Mouse (Mus musculus) hindbrain, postnatal 0 days (tissue): ENCODE results near the gene Wipf1. TPM values are rescaled to one million over a fixed set of nuclear protein-coding genes. Genes with fewer than 3 reads are reported as not detected.
"Not testable (repeated sequence)": the region's sequence is repeated elsewhere in the genome, so short reads cannot be mapped to it uniquely, and the experiment has no call there.

Experiments
- ATAC-seq: fragments of 200-750 bp; cut with Nextera tagmentation; 2 replicates; pipeline ENCODE4 v1.8.0; 2017; ENCODE audit warnings: mild to moderate bottlenecking, moderate TSS enrichment, moderate library complexity
- DNase-seq: peaks from one replicate; pipeline ENCODE4 v3.0.0-alpha.2; 2015; ENCODE audit warnings: low spot score
- H3K27ac ChIP-seq: fragments of 300-500 bp; sonication (generic); 2 replicates; pipeline ENCODE4 v1.5.1; 2014; ENCODE audit warnings: mild to moderate bottlenecking
- H3K27me3 ChIP-seq: fragments of 300-500 bp; sonication (generic); 2 replicates; pipeline ENCODE4 v1.6.1; 2014; ENCODE audit warnings: low read length, mixed read lengths; ENCODE audit not compliant: insufficient read depth
- H3K36me3 ChIP-seq: fragments of 300-500 bp; sonication (generic); 2 replicates; pipeline ENCODE4 v1.6.1; 2014; ENCODE audit warnings: low read length, mixed read lengths; ENCODE audit not compliant: insufficient read depth
- H3K4me1 ChIP-seq: fragments of 300-500 bp; sonication (generic); 2 replicates; pipeline ENCODE4 v1.6.1; 2014; ENCODE audit warnings: antibody characterized with exemption, low read length, mixed read lengths; ENCODE audit not compliant: insufficient read depth
- H3K4me2 ChIP-seq: fragments of 300-500 bp; sonication (generic); 2 replicates; pipeline ENCODE4 v1.6.1; 2014; ENCODE audit warnings: low read depth, mild to moderate bottlenecking, low read length, moderate library complexity, mixed read lengths
- H3K4me3 ChIP-seq: fragments of 300-500 bp; sonication (generic); 2 replicates; pipeline ENCODE4 v1.5.1; 2014; ENCODE audit warnings: low read length
- H3K9ac ChIP-seq: fragments of 300-500 bp; sonication (generic); replicated peaks from 2 replicates; pipeline ENCODE4 v1.6.1; 2014; ENCODE audit warnings: mild to moderate bottlenecking, low read length, moderate library complexity, mixed read lengths
- H3K9me3 ChIP-seq: fragments of 300-500 bp; sonication (generic); 2 replicates; pipeline ENCODE4 v1.6.1; 2016; ENCODE audit warnings: low read length, mixed read lengths
- CTCF ChIP-seq: IDR thresholded peaks from 2 replicates; pipeline ENCODE4 v1.5.1; 2016; ENCODE audit warnings: antibody characterized with exemption, control low read depth, low read depth
- WGBS: fragments of 180-500 bp; shearing (Covaris S2); extraction: QIAGEN DNeasy Blood & Tissue Kit; methylation state at CpG from one replicate; pipeline ENCODE4 v1.1.7; 2014; 5-methylcytosine and 5-hydroxymethylcytosine counted together
- polyA plus RNA-seq: library from polyadenylated mRNA; unstranded; fragments of >200 nt; fragmentation: Nextera tagmentation; extraction: Ambion mirVana; gene quantifications from 2 replicates; pipeline ENCODE4 v1.2.1, GENCODE M21; 2015
- total RNA-seq: library from RNA; depleted of rRNA; stranded (reverse); fragments of >200 nt; gene quantifications from 2 replicates; pipeline ENCODE4 v1.2.3, GENCODE M21; 2014

Gene Wipf1
- total and polyA plus RNA-seq, 2 experiments from 2014 or later: 2.6 to 3.0 TPM

GRCm38 (mm10) chr2:73560899-73561664, 31.5 kb upstream of the Wipf1 start:
- Histone ChIP-seq H3K27me3 (no peaks in the 10 kb centered on the region), H3K4me1 (peaks cover 2% of the 10 kb centered on the region; the same call in 1 of the 2 replicates), H3K9me3 (no peaks in the 10 kb centered on the region), H3K27ac (peak overlapping the region; percentile 36), H3K36me3 (no peaks in the 10 kb centered on the region), H3K4me3 (peak overlapping the region; percentile 42), H3K4me2 (peak overlapping the region; percentile 67), H3K9ac (peak overlapping the region; percentile 58)
- DNase-seq (peak; percentile 49), ATAC-seq (peak; percentile 67)
- 2% methylated on average over 21 of the region's 23 CpGs for WGBS
- TF ChIP-seq CTCF: no peak

GRCm38 (mm10) chr2:73560445-73560844, 30.9 kb upstream of the Wipf1 start:
- H3K27me3 ChIP-seq: no peaks in the 10 kb centered on the region
- TF ChIP-seq CTCF: no peak
- H3K4me1 ChIP-seq: peaks cover 2% of the 10 kb centered on the region; the same call in 1 of the 2 replicates
- H3K4me2 ChIP-seq: peak overlapping the region; percentile 67
- H3K9me3 ChIP-seq: no peaks in the 10 kb centered on the region
- H3K9ac ChIP-seq: peak overlapping the region; percentile 58; the same call in 1 of the 2 replicates
- H3K27ac ChIP-seq: peak overlapping the region; percentile 36; the same call in 1 of the 2 replicates
- H3K4me3 ChIP-seq: peak overlapping the region; percentile 42
- H3K36me3 ChIP-seq: no peaks in the 10 kb centered on the region
- ATAC-seq (no peak), DNase-seq (no peak)
- 43% methylated on average over 7 of the region's 7 CpGs for WGBS

GRCm38 (mm10) chr2:73557956-73558355, 28.4 kb upstream of the Wipf1 start:
- Histone ChIP-seq H3K27me3 (no peaks in the 10 kb centered on the region), H3K4me2 (no peak overlapping the region), H3K27ac (no peak overlapping the region), H3K9ac (no peak overlapping the region), H3K36me3 (no peaks in the 10 kb centered on the region), H3K4me3 (no peak overlapping the region), H3K4me1 (peaks cover 2% of the 10 kb centered on the region; the same call in 1 of the 2 replicates), H3K9me3 (no peaks in the 10 kb centered on the region)
- DNase-seq: no peak
- 88% methylated on average over 8 of the region's 8 CpGs for WGBS
- ATAC-seq: no peak
- TF ChIP-seq CTCF: no peak

GRCm38 (mm10) chr2:73557061-73557460, 27.5 kb upstream of the Wipf1 start:
- not testable (repeated sequence) for H3K27ac ChIP-seq, H3K4me3 ChIP-seq, H3K9me3 ChIP-seq, DNase-seq, H3K36me3 ChIP-seq, H3K9ac ChIP-seq, H3K27me3 ChIP-seq, H3K4me1 ChIP-seq, H3K4me2 ChIP-seq, ATAC-seq
- WGBS: 94% methylated on average over 3 of the region's 3 CpGs

- WGBS: 70% methylated on average over 3 of the region's 3 CpGs
- no peaks in the 10 kb centered on the region for H3K4me1 ChIP-seq
These were observed 24.9 kb upstream of the Wipf1 start for GRCm38 (mm10) chr2:73554389-73554788.

GRCm38 (mm10) chr2:73552926-73553325, 23.4 kb upstream of the Wipf1 start:
- DNase-seq (no peak), ATAC-seq (no peak)
- no peaks in the 10 kb centered on the region for H3K36me3 ChIP-seq
- no peak overlapping the region for H3K27ac ChIP-seq
- H3K4me2 ChIP-seq: no peak overlapping the region
- H3K4me3 ChIP-seq: no peak overlapping the region
- WGBS: 80% methylated on average over 3 of the region's 3 CpGs
- H3K9ac ChIP-seq: no peak overlapping the region
- no peaks in the 10 kb centered on the region for H3K9me3 ChIP-seq
- H3K4me1 ChIP-seq: no peaks in the 10 kb centered on the region
- no peak for TF ChIP-seq CTCF
- H3K27me3 ChIP-seq: no peaks in the 10 kb centered on the region

More at GRCm38 (mm10) chr2:73554389-73554788, 24.9 kb upstream of the Wipf1 start:
- H3K4me2 ChIP-seq: no peak overlapping the region
- no peaks in the 10 kb centered on the region for H3K27me3 ChIP-seq
- H3K4me3 ChIP-seq: no peak overlapping the region
- H3K9me3 ChIP-seq: no peaks in the 10 kb centered on the region
- no peak overlapping the region for H3K27ac ChIP-seq
- no peak for TF ChIP-seq CTCF
- no peaks in the 10 kb centered on the region for H3K36me3 ChIP-seq
- H3K9ac ChIP-seq: no peak overlapping the region
- no peak for ATAC-seq
- DNase-seq: no peak

- H3K9ac ChIP-seq: no peak overlapping the region
- no peaks in the 10 kb centered on the region for H3K4me1 ChIP-seq
- no peaks in the 10 kb centered on the region for H3K9me3 ChIP-seq
- ATAC-seq: no peak
- DNase-seq: peak; percentile 85
- H3K4me3 ChIP-seq: no peak overlapping the region
- no peaks in the 10 kb centered on the region for H3K27me3 ChIP-seq
- H3K27ac ChIP-seq: no peak overlapping the region
- 19% methylated on average over 6 of the region's 6 CpGs for WGBS
- H3K36me3 ChIP-seq: no peaks in the 10 kb centered on the region
- peak; percentile 76 for TF ChIP-seq CTCF
- H3K4me2 ChIP-seq: peak overlapping the region; percentile 36
These were observed 21.2 kb upstream of the Wipf1 start for GRCm38 (mm10) chr2:73550725-73551124.
